Mouse (Mus musculus): ENCODE results near the gene Gm3043.
"Not testable (repeated sequence)": the region's sequence is repeated elsewhere in the genome, so short reads cannot be mapped to it uniquely, and the experiment has no call there.

The Gm3043 gene

GRCm38 (mm10) chr14:3688483-3688882 lies at the start of gene Gm3043:
Gene Gm3043, plus strand, starts transcription at chr14:3688783.
- DNase-seq (ENCODE audit: extremely low spot score), result not testable (repeated sequence)

GRCm38 (mm10) chr14:3651730-3652129 lies 36.9 kb upstream of the Gm3043 start, which contains the start of gene Gm3020:
Gene Gm3020, plus strand, starts transcription at chr14:3652030.
- not testable (repeated sequence) for DNase-seq (ENCODE audit: extremely low spot score)
